Mouse (Mus musculus) CH12.LX (cell line): ENCODE results near the gene Nhsl2. TPM values are rescaled to one million over a fixed set of nuclear protein-coding genes. Genes with fewer than 3 reads are reported as not detected.

Source experiments
- DNase-seq: peaks from one replicate; pipeline ENCODE4 v3.0.0-alpha.2; 2013; ENCODE audit errors: extremely low read depth
- H3K27ac ChIP-seq: 2 replicates; pipeline ENCODE4 v1.5.1; 2012; ENCODE audit warnings: low read depth, mild to moderate bottlenecking, control low read depth, moderate library complexity; ENCODE audit not compliant: insufficient read depth
- H3K27me3 ChIP-seq: replicated peaks from 2 replicates; pipeline ENCODE3; 2012; ENCODE audit warnings: inconsistent platforms
- H3K36me3 ChIP-seq, 2 experiments: replicated peaks in 1 of 2; 2 replicates each; pipeline versions ENCODE3 to v1.6.1; 2012; ENCODE audit warnings: inconsistent platforms in 1 of 2, low read length in 1 of 2, mild to moderate bottlenecking in 1 of 2, mixed read lengths in 1 of 2, moderate library complexity in 1 of 2; ENCODE audit not compliant: control insufficient read depth in 1 of 2, insufficient read depth in 1 of 2
- H3K4me1 ChIP-seq, 2 experiments: 2 replicates each; pipeline ENCODE4 v1.6.1; 2012; ENCODE audit warnings: inconsistent platforms in 1 of 2, moderate library complexity in 1 of 2; ENCODE audit not compliant: insufficient read depth in 2 of 2, control insufficient read depth in 1 of 2
- H3K4me2 ChIP-seq: 2 replicates; pipeline ENCODE4 v1.6.1; 2012; ENCODE audit warnings: low read depth, mild to moderate bottlenecking, control low read depth; ENCODE audit not compliant: poor library complexity, insufficient read depth, severe bottlenecking
- H3K4me3 ChIP-seq, 3 experiments: fragments of 150-350 bp in 1 of 3; sonication (generic) in 1 of 3; replicated peaks in 1 of 3; 2 replicates each; pipeline versions ENCODE3 to v1.5.1; 2011 to 2012; ENCODE audit warnings: low read depth in 2 of 3, low read length in 2 of 3, mild to moderate bottlenecking in 2 of 3, moderate library complexity in 2 of 3, control low read depth in 1 of 3, improper control_type of control experiment in 1 of 3, inconsistent platforms in 1 of 3, mixed read lengths in 1 of 3; ENCODE audit not compliant: poor library complexity in 1 of 3
- H3K79me2 ChIP-seq: replicated peaks from 2 replicates; pipeline ENCODE4 v1.6.1; 2012; ENCODE audit warnings: mild to moderate bottlenecking, moderate library complexity; ENCODE audit not compliant: control insufficient read depth, poor library complexity, insufficient read depth, severe bottlenecking; ENCODE audit errors: extremely low read depth
- H3K9ac ChIP-seq: 2 replicates; pipeline ENCODE4 v1.6.1; 2012; ENCODE audit warnings: low read depth, mild to moderate bottlenecking, control low read depth, moderate library complexity; ENCODE audit not compliant: insufficient read depth
- H3K9me3 ChIP-seq: replicated peaks from 2 replicates; pipeline ENCODE3; 2012; ENCODE audit warnings: low read length, inconsistent platforms, mixed read lengths
- BHLHE40 ChIP-seq: IDR thresholded peaks from 2 replicates; pipeline ENCODE4 v1.6.1; 2011; ENCODE audit warnings: mild to moderate bottlenecking, low read depth, low read length, improper control_type of control experiment
- CHD2 ChIP-seq: IDR thresholded peaks from 2 replicates; pipeline ENCODE4 v1.6.1; 2011; ENCODE audit warnings: low read length, improper control_type of control experiment
- ELF1 ChIP-seq: IDR thresholded peaks from 2 replicates; pipeline ENCODE4 v1.6.1; 2014; ENCODE audit warnings: low read depth, mild to moderate bottlenecking, inconsistent platforms, low read length, improper control_type of control experiment
- ETS1 ChIP-seq: conservative IDR thresholded peaks from 2 replicates; pipeline ENCODE4 v1.6.1; 2012; ENCODE audit warnings: low read depth, mild to moderate bottlenecking, inconsistent platforms, low read length, improper control_type of control experiment, moderate library complexity
- HCFC1 ChIP-seq: IDR thresholded peaks from 2 replicates; pipeline ENCODE4 v1.6.1; 2012; ENCODE audit warnings: low read depth, mild to moderate bottlenecking, inconsistent platforms, low read length, improper control_type of control experiment
- JUND ChIP-seq: conservative IDR thresholded peaks from 2 replicates; pipeline ENCODE4 v1.6.1; 2011; ENCODE audit warnings: low read depth, low read length, improper control_type of control experiment
- MAFK ChIP-seq: IDR thresholded peaks from 2 replicates; pipeline ENCODE4 v1.6.1; 2011; ENCODE audit warnings: low read length, improper control_type of control experiment; ENCODE audit not compliant: insufficient replicate concordance
- PAX5 ChIP-seq: IDR thresholded peaks from 2 replicates; pipeline ENCODE4 v1.6.1; 2012; ENCODE audit warnings: low read length, inconsistent platforms, mixed read lengths
- POLR2A ChIP-seq: IDR thresholded peaks from 2 replicates; pipeline ENCODE4 v1.6.1; 2011; ENCODE audit warnings: low read depth, mild to moderate bottlenecking, improper control_type of control experiment, low read length
- POLR2AphosphoS2 ChIP-seq: IDR thresholded peaks from 2 replicates; pipeline ENCODE4 v1.6.1; 2011; ENCODE audit warnings: low read depth, low read length, improper control_type of control experiment
- RAD21 ChIP-seq: IDR thresholded peaks from 2 replicates; pipeline ENCODE4 v1.6.1; 2011; ENCODE audit warnings: low read depth, mild to moderate bottlenecking, low read length, improper control_type of control experiment, moderate library complexity
- RCOR1 ChIP-seq: conservative IDR thresholded peaks from 2 replicates; pipeline ENCODE4 v1.6.1; 2012; ENCODE audit warnings: low read depth, mild to moderate bottlenecking, inconsistent platforms, low read length, improper control_type of control experiment
- UBTF ChIP-seq: IDR thresholded peaks from 2 replicates; pipeline ENCODE4 v1.6.1; 2012; ENCODE audit warnings: low read depth, mild to moderate bottlenecking, inconsistent platforms, low read length, improper control_type of control experiment, moderate library complexity
- USF2 ChIP-seq: conservative IDR thresholded peaks from 2 replicates; pipeline ENCODE4 v1.6.1; 2011; ENCODE audit warnings: low read depth, low read length, improper control_type of control experiment
- ZKSCAN1 ChIP-seq: IDR thresholded peaks from 2 replicates; pipeline ENCODE4 v1.6.1; 2012; ENCODE audit warnings: low read depth, inconsistent platforms, low read length, improper control_type of control experiment, borderline replicate concordance
- ZMIZ1 ChIP-seq: IDR thresholded peaks from 2 replicates; pipeline ENCODE4 v1.6.1; 2012; ENCODE audit warnings: low read depth, mild to moderate bottlenecking, inconsistent platforms, low read length, improper control_type of control experiment
- ZNF384 ChIP-seq: IDR thresholded peaks from 2 replicates; pipeline ENCODE4 v1.6.1; 2012; ENCODE audit warnings: low read depth, low read length, improper control_type of control experiment, inconsistent platforms
- dilution Hi-C: fragments of 300-500 bp; cut with MboI; formaldehyde crosslinking; loops from 2 replicates; pipeline ENCODE4 v1.14.3; 2020; ENCODE audit warnings: low sequenced_read_pairs; ENCODE audit not compliant: extremely low pct_unique_long_range_greater_than_20kb, extremely low pct_ligation_motif_present
- in situ Hi-C: fragments of 300-500 bp; cut with MboI; formaldehyde crosslinking; loops from 3 replicates; pipeline ENCODE4 v1.14.3; 2019; ENCODE audit warnings: low sequenced_read_pairs, low pct_ligation_motif_present, low pct_unique_long_range_greater_than_20kb, mixed read lengths
- polyA plus RNA-seq: library from polyadenylated mRNA; unstranded; fragments of >175 nt; gene quantifications from 2 replicates; pipeline ENCODE4 v1.2.1, GENCODE M21; 2012; ENCODE audit warnings: low read depth; ENCODE audit not compliant: insufficient read length
- total RNA-seq, 2 experiments: library from RNA; depleted of rRNA; stranded (reverse); fragments of 300-350 nt in 1 of 2; fragments of >200 nt in 1 of 2; gene quantifications; 2 replicates each; pipeline ENCODE4 v1.2.3; 2012 to 2014

Nhsl2 gene
- total and polyA plus RNA-seq, 3 experiments, result 0.10 to 0.17 TPM; not detected in 1

DNA sequence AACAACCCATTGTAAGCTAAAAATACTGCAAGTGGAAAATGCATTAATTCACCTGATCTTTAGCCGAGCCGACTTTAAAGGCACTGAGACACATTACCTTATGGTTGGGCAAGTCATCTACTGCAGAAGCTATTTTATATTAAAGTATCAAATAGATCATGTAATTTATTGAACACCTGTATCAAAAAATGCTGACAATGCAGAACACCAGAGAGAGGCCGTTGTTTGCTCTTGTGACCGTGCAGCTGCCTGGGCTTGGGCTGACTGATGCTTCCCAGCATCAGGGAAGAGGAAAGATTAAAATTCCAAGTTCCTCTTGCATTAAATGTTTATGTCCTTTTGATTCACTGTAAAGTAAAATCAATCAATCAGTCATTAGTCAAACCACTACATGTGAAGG, 28.7 kb downstream of the Nhsl2 start:
- no peaks in the 10 kb centered on the region for H3K79me2 ChIP-seq
- H3K9ac ChIP-seq, result no peak overlapping the region
- H3K36me3 ChIP-seq, result no peaks in the 10 kb centered on the region
- H3K27me3 ChIP-seq, result no peaks in the 10 kb centered on the region
- no peaks in the 10 kb centered on the region for H3K9me3 ChIP-seq
- H3K4me1 ChIP-seq, result no peaks in the 10 kb centered on the region
- no peak overlapping the region for H3K27ac ChIP-seq
- in situ Hi-C loops (no loop called here), dilution Hi-C loops (no loop called here)
- no peak overlapping the region for H3K4me2 ChIP-seq
- DNase-seq, result no peak
- TF ChIP-seq MAFK (peak; percentile 72; the same call in 1 of the 2 replicates), CHD2 (no peak), HCFC1 (no peak), ETS1 (no peak), PAX5 (no peak), POLR2AphosphoS2 (no peak), ZKSCAN1 (no peak)
- TF ChIP-seq, all 38 proteins: peak for 1
- no peak overlapping the region for H3K4me3 ChIP-seq

DNA sequence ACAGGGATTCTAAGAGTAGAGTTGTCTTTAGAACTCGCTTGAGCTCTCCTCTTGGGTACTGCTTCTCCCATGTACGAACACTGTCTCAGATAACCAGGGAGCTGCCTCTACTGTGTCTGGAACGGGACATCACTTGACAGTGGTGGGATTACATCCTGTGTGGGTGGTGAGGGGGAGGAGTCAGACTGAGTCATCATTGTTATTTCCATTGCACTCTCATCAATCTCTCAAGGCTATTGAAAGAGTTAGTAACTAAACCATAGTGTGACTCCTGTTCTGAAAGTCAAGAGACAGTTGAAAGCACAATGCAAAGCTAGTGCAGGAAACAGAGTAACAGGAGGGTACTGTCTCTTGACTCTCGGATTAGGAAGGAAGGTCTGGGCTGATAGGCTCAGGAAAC, 29.4 kb downstream of the Nhsl2 start:
- H3K36me3 ChIP-seq, result no peaks in the 10 kb centered on the region
- H3K9me3 ChIP-seq, result no peaks in the 10 kb centered on the region
- TF ChIP-seq ELF1, result no peak
- no peak for TF ChIP-seq ZNF384
- no peak for TF ChIP-seq JUND
- no peak for TF ChIP-seq USF2
- TF ChIP-seq POLR2A, result no peak
- TF ChIP-seq RAD21, result no peak
- TF ChIP-seq ZMIZ1, result no peak
- no peak for TF ChIP-seq BHLHE40
- TF ChIP-seq RCOR1, result no peak
- TF ChIP-seq UBTF, result no peak
- in situ Hi-C loops (no loop called here), dilution Hi-C loops (no loop called here)
- no peaks in the 10 kb centered on the region for H3K27me3 ChIP-seq
- no peak overlapping the region for H3K27ac ChIP-seq
- H3K79me2 ChIP-seq, result no peaks in the 10 kb centered on the region
- no peaks in the 10 kb centered on the region for H3K4me1 ChIP-seq
- H3K9ac ChIP-seq, result no peak overlapping the region
- no peak for DNase-seq
- H3K4me3 ChIP-seq, result no peak overlapping the region
- H3K4me2 ChIP-seq, result no peak overlapping the region
